Mouse (Mus musculus) embryo, embryonic 11.5 days (tissue): ENCODE results near the gene Srsf11.

Experiments used
- DNase-seq: peaks from one replicate; pipeline ENCODE4 v3.0.0-alpha.2; 2012; ENCODE audit warnings: low read depth, low spot score

Gene Srsf11

GRCm38 (mm10) chr3:157979619-157980018 is 56.8 kb downstream of the Srsf11 start:
- no peak for DNase-seq

DNA sequence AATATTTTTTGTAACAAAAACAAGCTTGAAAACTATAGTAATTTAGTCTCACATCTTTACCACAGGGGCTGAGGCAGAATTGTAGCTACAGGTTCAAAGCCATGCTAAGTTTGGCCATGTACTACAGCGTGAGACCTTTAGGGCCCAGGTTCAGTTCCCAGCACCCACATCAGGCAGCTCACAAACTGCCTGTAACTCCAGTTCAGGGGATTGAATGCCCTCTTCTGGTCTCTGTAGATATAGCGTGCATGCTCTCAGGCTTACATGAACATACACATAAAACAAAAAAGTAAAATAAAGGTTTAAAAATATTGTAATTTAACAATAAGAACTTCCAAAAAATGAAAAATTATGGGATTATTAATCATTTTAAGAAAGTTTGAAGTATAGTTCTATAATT is 63.2 kb downstream of the Srsf11 start:
- no peak for DNase-seq

- no peak for DNase-seq
Observed at GRCm38 (mm10) chr3:157971151-157971550, 65.3 kb downstream of the Srsf11 start.
